Mouse (Mus musculus) stomach, embryonic 16.5 days (tissue): ENCODE data around the gene 1600014C23Rik. TPM values are rescaled to one million over a fixed set of nuclear protein-coding genes. Genes with fewer than 3 reads are reported as not detected.

Experiments used
- ATAC-seq: fragments of 200-750 bp; cut with Nextera tagmentation; 2 replicates; pipeline ENCODE4 v1.8.0; 2017; ENCODE audit warnings: moderate number of reproducible peaks, moderate TSS enrichment; ENCODE audit not compliant: insufficient read depth, low FRiP score
- H3K27ac ChIP-seq: fragments of 300-500 bp; sonication (generic); 2 replicates; pipeline ENCODE4 v1.5.1; 2014; ENCODE audit warnings: low read length
- H3K27me3 ChIP-seq: fragments of 300-500 bp; sonication (generic); 2 replicates; pipeline ENCODE4 v1.6.1; 2014; ENCODE audit warnings: low read length, control low read depth, mixed read lengths; ENCODE audit not compliant: control insufficient read depth, insufficient read depth
- H3K36me3 ChIP-seq: fragments of 300-500 bp; sonication (generic); 2 replicates; pipeline ENCODE4 v1.6.1; 2014; ENCODE audit warnings: low read length; ENCODE audit not compliant: control insufficient read depth, insufficient read depth
- H3K4me1 ChIP-seq: fragments of 300-500 bp; sonication (generic); 2 replicates; pipeline ENCODE4 v1.6.1; 2014; ENCODE audit warnings: low read length, control low read depth, mixed read lengths; ENCODE audit not compliant: control insufficient read depth, insufficient read depth
- H3K4me2 ChIP-seq: fragments of 300-500 bp; sonication (generic); 2 replicates; pipeline ENCODE4 v1.6.1; 2014; ENCODE audit warnings: low read depth, low read length, mixed read lengths
- H3K4me3 ChIP-seq: fragments of 300-500 bp; sonication (generic); replicated peaks from 2 replicates; pipeline ENCODE4 v1.5.1; 2014; ENCODE audit warnings: mild to moderate bottlenecking, low read length
- H3K9ac ChIP-seq: fragments of 300-500 bp; sonication (generic); 2 replicates; pipeline ENCODE4 v1.6.1; 2014; ENCODE audit warnings: low read length
- H3K9me3 ChIP-seq: fragments of 300-500 bp; sonication (generic); replicated peaks from 2 replicates; pipeline ENCODE4 v1.6.1; 2016; ENCODE audit warnings: low read length, control low read depth; ENCODE audit not compliant: control insufficient read depth
- WGBS: fragments of 180-500 bp; shearing (Covaris S2); extraction: QIAGEN DNeasy Blood & Tissue Kit; methylation state at CpG from one replicate; pipeline ENCODE4 v1.1.7; 2014; 5-methylcytosine and 5-hydroxymethylcytosine counted together
- polyA plus RNA-seq: library from polyadenylated mRNA; unstranded; fragments of >200 nt; fragmentation: Nextera tagmentation; extraction: Ambion mirVana; gene quantifications from 2 replicates; pipeline ENCODE4 v1.2.1, GENCODE M21; 2015

1600014C23Rik gene
- polyA plus RNA-seq, 1 experiment from 2014 or later = not detected

DNA sequence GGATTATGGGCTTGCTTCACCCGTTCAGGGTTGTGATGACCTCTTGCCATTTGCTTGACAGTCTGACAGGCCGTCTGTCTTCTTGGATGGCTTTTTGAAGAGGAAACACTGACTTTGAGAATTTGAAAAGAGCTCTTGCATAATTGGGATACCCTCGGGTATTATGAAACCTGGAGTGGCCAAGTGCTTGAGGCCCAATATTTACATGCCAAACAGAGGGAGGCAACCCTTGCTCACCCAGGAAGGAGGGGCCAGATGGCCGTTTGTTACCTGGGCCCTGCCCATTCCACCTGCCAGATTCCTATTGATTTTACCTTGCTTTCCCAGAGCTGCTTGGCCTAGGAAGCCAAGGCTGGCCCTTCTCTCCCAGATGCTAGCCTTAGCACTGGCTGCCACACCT is 31.4 kb downstream of the 1600014C23Rik start:
- H3K4me1 ChIP-seq = peaks cover 13% of the 10 kb centered on the region
- 0 out of 2 replicates have a peak, but pooled peaks cover 2% of the 10 kb centered on the region for H3K36me3 ChIP-seq
- H3K27me3 ChIP-seq = no peaks in the 10 kb centered on the region
- peak; percentile 69 for ATAC-seq
- no peak overlapping the region for H3K27ac ChIP-seq
- no peak overlapping the region for H3K4me2 ChIP-seq
- no peak overlapping the region for H3K4me3 ChIP-seq
- 39% methylated on average over 4 of the region's 4 CpGs for WGBS
- H3K9me3 ChIP-seq = no peaks in the 10 kb centered on the region
- H3K9ac ChIP-seq = no peak overlapping the region

DNA sequence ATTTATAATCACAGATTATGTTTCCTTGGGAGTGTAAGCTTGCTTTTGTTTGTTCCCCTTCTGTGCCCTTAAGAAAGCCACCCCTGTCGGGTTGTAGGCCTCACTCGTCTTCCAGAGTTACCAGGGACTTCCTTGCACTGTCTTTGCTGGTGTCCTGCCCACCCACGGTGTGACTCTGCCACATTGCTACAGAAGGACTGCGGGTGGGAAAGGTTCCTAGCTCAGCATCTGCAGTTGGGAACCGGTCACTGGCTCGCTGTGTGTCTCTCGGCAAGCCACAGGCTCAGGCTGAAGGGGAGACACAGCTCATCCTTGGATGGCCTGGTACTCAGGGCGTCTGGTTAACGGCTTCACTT is 32.4 kb downstream of the 1600014C23Rik start:
- H3K4me3 ChIP-seq = no peak overlapping the region
- peaks cover 13% of the 10 kb centered on the region for H3K4me1 ChIP-seq
- WGBS = 68% methylated on average over 9 of the region's 9 CpGs
- H3K36me3 ChIP-seq = 0 out of 2 replicates have a peak, but pooled peaks cover 2% of the 10 kb centered on the region
- H3K27ac ChIP-seq = no peak overlapping the region
- 0 out of 2 replicates have a peak overlapping the region, but pooled peaks have one; percentile 21 for H3K9ac ChIP-seq
- ATAC-seq = no peak
- no peaks in the 10 kb centered on the region for H3K27me3 ChIP-seq
- no peak overlapping the region for H3K4me2 ChIP-seq
- no peaks in the 10 kb centered on the region for H3K9me3 ChIP-seq

DNA sequence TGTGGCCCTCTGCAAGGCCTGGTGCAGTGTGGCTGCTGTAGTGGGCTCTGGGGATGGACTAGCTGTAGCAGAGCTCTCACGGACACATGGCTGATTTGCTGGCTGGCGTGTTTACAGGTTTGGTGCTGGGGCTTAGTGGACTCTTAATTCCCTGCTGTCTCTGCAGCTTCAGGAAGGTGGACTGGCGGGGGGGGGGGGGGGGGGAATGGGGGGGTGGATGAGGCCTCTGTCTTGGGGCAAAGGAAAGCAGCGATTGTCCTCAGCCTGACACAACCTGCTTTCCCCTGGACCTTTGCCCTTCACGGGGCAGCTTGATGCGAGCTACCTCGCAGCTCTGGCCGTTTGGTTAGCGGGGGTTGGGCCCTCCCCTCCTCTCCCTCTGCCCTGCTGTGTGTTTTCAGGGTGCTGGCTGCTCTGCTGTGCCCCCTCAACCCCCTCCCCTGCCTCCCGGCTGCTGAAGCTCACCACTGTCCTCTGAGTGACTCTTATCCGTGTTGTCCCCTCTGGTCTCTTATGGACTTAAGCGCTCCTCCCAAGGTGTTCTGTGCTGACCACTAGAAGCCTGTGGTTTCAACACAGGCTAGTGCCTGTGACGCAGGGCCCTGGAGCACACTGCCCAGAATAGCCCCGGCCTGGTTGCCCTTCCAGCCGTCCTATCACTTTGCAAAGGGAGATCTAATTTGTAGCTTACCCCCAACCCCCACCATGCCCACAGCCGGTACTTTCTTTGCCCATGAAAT is 33.0 kb downstream of the 1600014C23Rik start:
- no peak for ATAC-seq
- H3K9ac ChIP-seq = peak overlapping the region; percentile 21; the same call in 1 of the 2 replicates
- no peak overlapping the region for H3K4me3 ChIP-seq
- no peak overlapping the region for H3K27ac ChIP-seq
- peaks cover 13% of the 10 kb centered on the region for H3K4me1 ChIP-seq
- 54% methylated on average over 9 of the region's 16 CpGs for WGBS
- no peak overlapping the region for H3K4me2 ChIP-seq
- H3K36me3 ChIP-seq = 0 out of 2 replicates have a peak, but pooled peaks cover 2% of the 10 kb centered on the region
- no peaks in the 10 kb centered on the region for H3K27me3 ChIP-seq
- H3K9me3 ChIP-seq = no peaks in the 10 kb centered on the region

DNA sequence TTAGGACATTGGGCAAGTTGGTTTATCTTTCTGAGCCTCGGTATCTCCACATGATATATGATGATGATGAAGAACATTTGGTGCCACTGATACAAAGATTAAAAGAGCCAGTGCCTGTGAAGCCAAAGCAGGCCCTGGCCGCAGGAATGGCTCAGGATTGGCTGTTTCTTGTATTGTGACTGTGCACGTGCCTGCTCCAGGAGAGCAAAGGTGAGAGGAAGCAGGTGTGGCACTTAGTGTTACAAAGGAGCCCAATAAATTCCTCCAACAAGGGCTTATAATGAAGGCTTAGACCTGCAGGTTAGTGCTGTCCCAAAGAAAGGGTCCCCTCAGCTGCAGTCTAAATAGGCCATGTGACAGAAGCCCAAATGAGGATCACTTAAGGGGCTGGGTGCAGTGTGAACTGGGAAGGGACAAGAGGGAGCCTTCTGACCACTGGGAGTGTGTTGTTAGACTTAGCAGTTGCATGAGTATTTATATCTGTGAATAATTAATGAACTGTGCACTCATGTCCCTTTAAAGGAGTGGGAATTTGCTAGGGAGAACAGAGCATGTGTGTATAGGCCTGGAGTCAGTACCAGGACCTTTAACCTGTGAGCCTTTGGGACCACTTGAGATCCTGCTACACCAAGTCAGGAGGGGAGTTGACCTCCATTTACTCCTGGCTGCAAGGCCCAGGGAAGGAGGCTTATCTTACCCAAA is 34.5 kb downstream of the 1600014C23Rik start:
- H3K36me3 ChIP-seq = 0 out of 2 replicates have a peak, but pooled peaks cover 2% of the 10 kb centered on the region
- no peaks in the 10 kb centered on the region for H3K27me3 ChIP-seq
- H3K9ac ChIP-seq = no peak overlapping the region
- no peak for ATAC-seq
- H3K4me2 ChIP-seq = no peak overlapping the region
- H3K4me1 ChIP-seq = peaks cover 24% of the 10 kb centered on the region
- 67% methylated on average over 3 of the region's 3 CpGs for WGBS
- H3K9me3 ChIP-seq = no peaks in the 10 kb centered on the region
- H3K27ac ChIP-seq = peak overlapping the region; percentile 13
- no peak overlapping the region for H3K4me3 ChIP-seq

DNA sequence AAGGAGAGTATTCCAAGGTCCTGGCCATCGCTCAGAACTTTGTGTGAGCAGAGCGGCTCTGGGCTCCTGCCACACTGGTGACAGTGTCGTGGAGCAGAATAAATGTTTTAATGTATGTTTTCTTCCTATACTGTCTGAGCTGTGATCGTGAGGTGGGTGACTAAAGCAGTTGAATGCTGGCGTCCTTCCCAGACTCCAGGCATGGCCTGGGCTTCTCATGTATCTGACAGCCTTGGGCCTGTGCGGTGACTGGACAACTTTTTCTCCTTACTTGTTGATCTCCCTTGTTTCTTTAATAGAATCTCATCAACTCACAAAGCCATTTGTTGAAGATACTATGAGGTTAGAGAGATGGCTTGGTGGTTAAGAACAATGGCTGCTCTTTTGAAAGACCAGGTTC is 35.3 kb downstream of the 1600014C23Rik start:
- peaks cover 31% of the 10 kb centered on the region for H3K4me1 ChIP-seq
- ATAC-seq = no peak
- no peak overlapping the region for H3K27ac ChIP-seq
- 77% methylated on average over 6 of the region's 6 CpGs for WGBS
- H3K27me3 ChIP-seq = no peaks in the 10 kb centered on the region
- no peak overlapping the region for H3K9ac ChIP-seq
- H3K4me2 ChIP-seq = no peak overlapping the region
- no peak overlapping the region for H3K4me3 ChIP-seq
- 0 out of 2 replicates have a peak, but pooled peaks cover 2% of the 10 kb centered on the region for H3K36me3 ChIP-seq
- H3K9me3 ChIP-seq = no peaks in the 10 kb centered on the region

DNA sequence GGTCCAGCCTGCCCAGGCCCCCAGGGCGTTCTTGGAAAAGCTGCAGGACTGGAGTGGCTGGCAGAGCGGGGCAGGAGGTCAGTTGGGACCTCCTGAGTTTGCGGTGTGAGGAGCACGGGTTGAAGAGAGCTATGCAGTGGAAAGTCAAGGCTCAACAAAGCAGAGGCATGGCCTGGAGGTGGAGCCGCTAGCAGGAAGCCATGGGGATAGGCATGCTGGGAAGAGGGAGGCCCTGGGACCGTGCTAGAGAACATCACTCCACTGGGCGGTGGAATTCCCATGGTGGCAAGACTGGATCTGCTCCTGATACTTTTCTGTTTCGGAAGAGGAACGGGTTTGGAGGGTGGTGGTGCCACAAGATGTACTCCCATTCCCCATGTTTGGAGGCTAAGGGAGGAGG is 36.7 kb downstream of the 1600014C23Rik start:
- 90% methylated on average over 9 of the region's 9 CpGs for WGBS
- H3K4me2 ChIP-seq = no peak overlapping the region
- peaks cover 33% of the 10 kb centered on the region for H3K4me1 ChIP-seq
- no peaks in the 10 kb centered on the region for H3K27me3 ChIP-seq
- H3K9me3 ChIP-seq = no peaks in the 10 kb centered on the region
- H3K9ac ChIP-seq = no peak overlapping the region
- H3K4me3 ChIP-seq = no peak overlapping the region
- peak overlapping the region; percentile 61; the same call in 1 of the 2 replicates for H3K27ac ChIP-seq
- 0 out of 2 replicates have a peak, but pooled peaks cover 2% of the 10 kb centered on the region for H3K36me3 ChIP-seq
- ATAC-seq = no peak

DNA sequence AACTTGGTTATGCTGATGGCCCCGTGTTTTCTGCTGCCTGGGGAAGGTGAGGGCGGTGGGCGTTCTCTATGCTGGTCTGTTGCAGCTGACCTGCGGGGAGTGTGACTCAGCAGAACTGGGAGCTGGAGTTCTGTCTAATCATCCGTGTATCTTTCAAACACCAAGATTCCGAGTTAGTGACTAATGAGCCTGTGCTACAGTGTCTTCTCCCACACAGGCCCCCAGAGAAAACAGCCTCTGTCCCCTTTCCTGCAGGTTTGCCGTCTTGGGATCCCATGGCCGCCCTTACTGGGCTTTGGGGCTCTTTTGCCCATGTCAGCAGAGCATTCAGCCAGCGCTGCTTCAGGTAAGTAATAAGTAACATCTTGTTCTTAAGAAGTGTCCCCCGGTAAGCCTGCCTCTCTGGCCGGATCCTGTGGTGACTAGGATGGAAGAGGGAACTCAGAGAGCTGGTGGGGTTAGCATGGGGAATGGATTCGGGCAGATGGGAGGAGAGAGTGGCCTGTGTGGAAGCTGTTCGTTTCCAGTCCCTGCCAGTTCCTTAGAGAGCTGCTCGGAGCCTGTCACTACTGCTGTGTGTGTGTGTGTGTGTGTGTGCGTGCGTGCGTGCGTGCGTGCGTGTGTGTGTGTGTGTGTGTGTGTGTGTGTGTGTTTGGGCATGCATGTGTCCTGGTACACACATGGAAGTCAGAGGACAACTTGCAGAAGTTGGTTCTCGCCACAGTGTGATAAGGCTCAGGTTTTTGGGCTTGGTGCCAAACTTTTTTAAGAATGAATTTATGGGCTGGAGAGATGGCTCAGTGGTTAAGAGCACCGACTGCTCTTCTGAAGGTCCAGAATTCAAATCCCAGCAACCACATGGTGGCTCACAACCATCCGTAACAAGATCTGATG is 38.2 kb downstream of the 1600014C23Rik start:
- no peak for ATAC-seq
- peaks cover 28% of the 10 kb centered on the region for H3K4me1 ChIP-seq

DNA sequence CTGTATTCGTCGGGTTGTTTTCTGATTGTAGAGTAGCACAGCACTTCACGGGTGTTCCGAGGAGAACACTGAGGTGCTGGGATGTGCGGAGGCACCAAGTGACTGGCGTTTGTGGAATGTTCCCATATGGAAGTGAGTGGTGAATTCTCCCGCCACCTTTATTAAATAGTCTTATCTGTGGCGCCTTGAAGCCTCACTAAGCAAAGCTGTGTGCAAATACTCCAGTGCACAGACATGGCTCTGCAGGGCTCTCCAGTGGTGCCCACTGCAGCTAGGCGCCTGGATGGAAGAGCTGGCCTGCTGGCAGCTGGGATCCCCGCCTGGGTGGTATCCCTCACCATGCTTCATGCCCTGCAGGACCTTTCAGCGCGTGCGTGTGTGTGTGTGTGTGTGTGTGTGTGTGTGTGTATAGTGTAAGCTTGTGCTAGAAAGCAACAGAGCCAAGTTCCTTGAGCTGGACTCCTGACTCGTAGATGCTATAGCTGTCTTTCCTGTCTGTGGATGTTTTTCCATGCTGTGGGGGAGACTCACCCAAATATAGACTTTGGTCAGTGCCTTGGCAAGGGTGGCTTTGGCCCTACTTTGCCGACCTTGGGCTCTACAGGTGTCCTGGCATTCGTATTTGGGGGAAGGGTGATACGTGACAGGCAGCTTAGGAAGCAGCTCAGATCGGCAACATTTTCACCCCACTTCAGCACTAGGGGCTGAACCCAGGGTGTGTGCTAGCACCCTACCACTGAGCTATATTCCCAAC is 39.7 kb downstream of the 1600014C23Rik start:
- Histone ChIP-seq H3K9ac (no peak overlapping the region), H3K4me2 (no peak overlapping the region), H3K4me3 (no peak overlapping the region), H3K9me3 (no peaks in the 10 kb centered on the region), H3K27ac (peak overlapping the region; percentile 34; the same call in 1 of the 2 replicates), H3K36me3 (0 out of 2 replicates have a peak, but pooled peaks cover 1% of the 10 kb centered on the region), H3K4me1 (peaks cover 27% of the 10 kb centered on the region), H3K27me3 (no peaks in the 10 kb centered on the region)
- peak; percentile 61; the same call in 1 of the 2 replicates for ATAC-seq
- 64% methylated on average over 18 of the region's 18 CpGs for WGBS

More for the DNA sequence above, 38.2 kb downstream of the 1600014C23Rik start:
- Histone ChIP-seq H3K36me3 (0 out of 2 replicates have a peak, but pooled peaks cover 2% of the 10 kb centered on the region), H3K4me2 (no peak overlapping the region), H3K9me3 (no peaks in the 10 kb centered on the region), H3K27me3 (no peaks in the 10 kb centered on the region), H3K27ac (no peak overlapping the region), H3K9ac (peak overlapping the region; percentile 5; the same call in 1 of the 2 replicates), H3K4me3 (no peak overlapping the region)
- 56% methylated on average over 23 of the region's 23 CpGs for WGBS
